Mouse (Mus musculus) colon, adult 2 months (tissue): ENCODE data around the gene Sec11a. TPM values are rescaled to one million over a fixed set of nuclear protein-coding genes. Genes with fewer than 3 reads are reported as not detected.

Source experiments
- polyA plus RNA-seq: library from polyadenylated mRNA; depleted of rRNA; stranded (reverse); fragments of >200 nt; gene quantifications from 2 replicates; pipeline ENCODE4 v1.2.3, GENCODE M21; 2012; rRNA removed

Gene Sec11a
- 34.2 and 34.5 TPM in 2 replicates for polyA plus RNA-seq

DNA sequence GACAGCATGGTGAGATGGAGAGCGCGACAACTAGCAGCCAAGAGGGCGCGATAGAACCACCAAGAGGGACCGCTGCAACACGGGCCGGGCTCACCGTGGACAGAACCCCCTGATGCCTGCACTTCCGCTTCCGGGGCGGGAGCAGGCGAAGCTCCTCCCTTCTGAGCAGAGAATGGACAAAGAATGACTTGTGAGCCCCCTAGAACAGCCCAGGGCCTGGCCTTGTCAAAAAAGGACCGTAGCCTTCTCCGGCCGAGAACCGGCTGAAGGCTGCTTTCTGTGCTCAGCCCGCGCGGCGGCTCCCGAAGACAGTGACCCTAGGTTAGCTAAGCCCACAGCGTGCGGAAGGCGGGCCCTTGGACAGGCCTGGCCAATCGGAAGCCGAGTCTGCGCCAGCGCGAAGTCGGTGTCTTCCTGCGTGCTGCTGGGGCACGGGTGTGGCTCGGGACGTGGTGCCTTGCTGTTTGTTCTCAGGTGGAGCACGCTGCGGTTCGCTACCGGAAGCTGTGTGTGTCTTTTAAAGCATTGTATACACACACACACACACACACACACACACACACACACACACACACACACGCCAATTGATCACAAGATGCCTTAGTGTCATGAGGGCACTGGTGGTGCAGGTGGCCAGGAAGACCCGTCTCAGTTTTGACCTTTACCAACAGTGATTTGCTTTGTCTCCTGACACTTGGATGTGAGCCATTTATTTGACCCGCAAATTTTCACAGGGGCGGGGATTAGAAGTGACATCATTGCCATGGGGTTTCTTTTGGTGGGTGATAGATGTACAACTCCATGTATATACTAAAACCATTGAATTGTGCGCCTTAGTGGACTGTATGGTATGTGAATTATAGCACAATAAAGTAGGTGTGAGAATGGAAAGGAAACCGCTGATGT lies at the start of gene Sec11a:
Gene Sec11a, minus strand, starts transcription at position 336 of the 906 bp plus-strand sequence.

DNA sequence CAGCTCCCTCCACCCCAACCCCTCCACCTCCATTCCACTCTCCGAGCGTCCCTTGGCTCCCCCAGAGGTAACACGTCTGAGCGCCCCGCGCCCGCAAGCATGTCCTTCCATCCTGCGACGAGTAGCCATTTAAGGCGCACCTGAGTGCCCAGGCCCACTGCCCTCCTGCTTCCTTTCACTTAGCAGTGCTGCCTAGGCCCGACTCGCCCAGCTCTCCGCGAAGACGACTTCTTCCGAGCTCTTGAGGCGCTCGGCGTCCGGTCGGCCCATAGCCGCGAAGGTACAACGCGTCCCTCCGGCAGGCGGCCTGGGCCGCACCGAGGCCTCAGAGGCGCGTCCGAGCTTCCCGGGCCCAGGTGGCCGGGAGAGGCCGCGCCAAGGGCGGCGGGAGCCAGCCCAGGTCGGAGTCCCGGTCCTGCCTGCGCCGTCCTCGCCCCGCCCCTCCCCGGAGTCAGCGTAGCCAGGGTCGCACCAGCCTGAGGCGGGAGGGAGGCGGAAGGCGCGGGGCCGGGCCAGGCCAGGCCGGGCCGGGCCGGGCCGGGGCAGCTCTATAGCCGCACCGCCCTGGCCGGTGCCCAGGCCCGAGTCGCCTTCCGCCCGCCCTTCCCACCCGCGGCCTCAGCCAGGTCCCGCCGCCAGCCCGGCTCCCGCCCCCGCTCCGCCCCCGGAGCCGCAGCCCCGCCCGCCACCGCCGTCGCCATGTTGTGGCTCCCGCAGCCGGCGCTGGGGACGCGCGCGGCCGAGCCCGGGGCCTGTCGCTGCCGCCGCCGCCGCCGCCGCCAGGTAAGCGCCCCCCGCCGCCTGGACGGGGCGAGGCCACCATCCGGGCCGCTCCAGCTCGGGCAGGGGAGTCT lies 45.6 kb upstream of the Sec11a start, which contains the start of gene Zfp592:
Gene Zfp592, plus strand, starts transcription at position 702 of the 854 bp plus-strand sequence.

DNA sequence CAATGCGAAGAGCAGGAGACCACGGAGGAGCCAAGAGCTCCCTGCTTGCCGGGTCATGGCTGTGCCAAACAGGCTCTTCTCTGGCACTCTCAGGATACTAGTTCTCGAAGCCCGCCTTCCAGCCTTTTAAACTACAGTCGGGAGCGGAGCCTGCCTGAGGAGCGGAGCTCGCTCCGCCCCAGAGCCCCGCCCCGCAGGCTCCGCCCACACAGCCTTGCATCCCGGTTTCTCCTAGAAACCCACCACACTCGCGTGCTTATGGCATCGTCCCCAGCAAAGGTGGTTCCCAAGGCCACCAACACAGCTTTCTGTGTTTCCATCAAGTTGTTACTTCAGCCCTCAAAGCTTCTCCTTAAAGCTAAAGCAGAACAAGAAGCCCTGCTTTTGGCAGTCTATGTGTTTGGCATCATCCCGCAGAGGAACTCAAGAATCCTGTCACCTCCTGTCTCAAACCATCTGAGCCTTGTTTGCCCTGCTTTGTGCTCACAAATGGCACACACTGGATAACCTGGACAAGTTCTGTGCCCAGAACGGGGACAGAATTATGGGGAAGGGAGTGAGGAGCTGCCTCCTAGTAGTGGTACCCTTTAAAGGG lies 42.6 kb downstream of the Sec11a start, which contains the start of gene Nmb:
Gene Nmb, minus strand, starts transcription at position 156 of the 595 bp plus-strand sequence.

DNA sequence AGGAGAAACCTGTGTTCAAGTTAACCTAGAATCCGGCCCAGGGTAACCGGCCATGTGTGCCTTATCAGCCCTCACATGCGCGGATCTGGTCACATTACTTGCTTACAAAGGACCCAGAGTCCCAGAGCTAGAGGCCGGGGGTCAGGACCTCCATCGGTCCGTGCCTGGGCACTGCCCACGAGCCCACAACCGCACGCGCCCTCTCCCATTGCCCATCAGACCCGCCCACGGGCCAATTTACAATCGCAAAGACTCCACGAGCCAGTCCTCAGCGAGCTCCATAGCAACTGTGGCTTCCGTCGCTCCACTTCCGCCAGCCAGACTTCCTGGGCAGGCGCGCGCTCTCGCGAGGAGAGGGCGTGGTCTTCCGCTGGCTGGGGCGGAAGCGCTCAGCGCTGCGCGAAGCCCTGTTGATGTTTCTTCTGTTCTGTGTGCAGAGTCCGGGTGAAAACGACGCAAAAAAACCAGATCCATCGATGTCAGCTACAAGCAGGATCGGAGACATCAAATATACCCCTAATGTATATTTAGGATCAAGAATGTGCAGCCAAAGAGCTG lies 46.6 kb downstream of the Sec11a start, which contains the start of gene Wdr73:
Gene Wdr73, minus strand, starts transcription at position 326 of the 558 bp plus-strand sequence.

DNA sequence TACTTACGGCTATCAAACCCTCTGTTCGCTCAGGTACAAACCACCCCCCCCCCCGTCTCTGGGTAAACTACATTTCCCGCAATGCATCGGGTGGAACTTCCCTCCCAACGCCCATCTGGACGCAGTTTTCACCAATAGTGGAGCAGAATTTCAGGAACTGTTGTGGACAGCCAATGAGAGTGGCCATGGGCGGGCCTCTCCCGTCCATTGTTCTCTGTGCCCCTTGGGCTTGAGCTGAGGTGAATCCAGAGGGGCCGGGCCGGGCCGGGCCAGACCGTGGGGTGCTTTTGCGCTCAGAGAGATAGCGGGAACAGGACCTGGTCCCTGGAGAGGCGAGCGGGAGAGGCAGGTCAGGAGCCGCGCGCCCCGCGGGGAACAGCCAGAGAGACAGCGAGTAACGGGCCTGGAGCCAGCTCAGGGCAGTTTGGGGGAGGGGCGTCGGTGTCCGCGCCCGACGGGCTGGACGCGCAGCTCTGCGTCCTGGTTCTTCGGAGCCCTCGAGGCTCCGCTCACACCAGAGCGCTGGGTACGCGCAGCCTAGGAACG lies 86.8 kb downstream of the Sec11a start, which contains the start of gene Zscan2:
Gene Zscan2, plus strand, starts transcription at position 192 of the 546 bp plus-strand sequence.

Other genes with a start within 250 kb of the Sec11a start
- 61.2 and 62.9 TPM in 2 replicates for gene Iqgap1, start 121.8 kb downstream of the Sec11a start, polyA plus RNA-seq
- 4.5 and 5.2 TPM in 2 replicates for gene Zscan2, start 86.9 kb downstream of the Sec11a start, polyA plus RNA-seq
- gene Wdr73, start 46.5 kb downstream of the Sec11a start, polyA plus RNA-seq, result 11.9 and 15.4 TPM in 2 replicates
- gene Nmb, start 42.7 kb downstream of the Sec11a start, polyA plus RNA-seq, result 2.0 and 2.3 TPM in 2 replicates
- gene Zfp592, start 45.9 kb upstream of the Sec11a start, polyA plus RNA-seq, result 19.1 and 19.6 TPM in 2 replicates
- gene Alpk3, start 109.8 kb upstream of the Sec11a start, polyA plus RNA-seq, result 0.05 TPM in 1 of 2 replicates, not detected in the other
- gene Slc28a1, start 167.0 kb upstream of the Sec11a start, polyA plus RNA-seq, result 0.06 TPM in 1 of 2 replicates, not detected in the other